Mouse (Mus musculus) midbrain, embryonic 11.5 days (tissue): ENCODE measurements around the gene Scg5. TPM values are rescaled to one million over a fixed set of nuclear protein-coding genes. Genes with fewer than 3 reads are reported as not detected.

Experiments used
- ATAC-seq: fragments of 200-750 bp; cut with Nextera tagmentation; 2 replicates; pipeline ENCODE4 v1.8.0; 2017; ENCODE audit warnings: moderate TSS enrichment, moderate library complexity; ENCODE audit not compliant: low FRiP score
- DNase-seq: peaks from one replicate; pipeline ENCODE4 v3.0.0; 2015; ENCODE audit warnings: low spot score; ENCODE audit errors: missing footprints
- H3K27ac ChIP-seq: fragments of 300-500 bp; sonication (generic); 2 replicates; pipeline ENCODE4 v1.5.1; 2014; ENCODE audit warnings: low read depth, low read length
- H3K27me3 ChIP-seq: fragments of 300-500 bp; sonication (generic); 2 replicates; pipeline ENCODE4 v1.6.1; 2014; ENCODE audit warnings: mild to moderate bottlenecking, low read length, moderate library complexity, mixed read lengths; ENCODE audit not compliant: control insufficient read depth, insufficient read depth
- H3K36me3 ChIP-seq: fragments of 300-500 bp; sonication (generic); 2 replicates; pipeline ENCODE4 v1.6.1; 2014; ENCODE audit warnings: mild to moderate bottlenecking, low read length, moderate library complexity, mixed read lengths; ENCODE audit not compliant: control insufficient read depth, insufficient read depth
- H3K4me1 ChIP-seq: fragments of 300-500 bp; sonication (generic); 2 replicates; pipeline ENCODE4 v1.6.1; 2014; ENCODE audit warnings: low read length; ENCODE audit not compliant: control insufficient read depth, insufficient read depth
- H3K4me2 ChIP-seq: fragments of 300-500 bp; sonication (generic); 2 replicates; pipeline ENCODE4 v1.6.1; 2014; ENCODE audit warnings: mild to moderate bottlenecking, moderate library complexity
- H3K4me3 ChIP-seq: fragments of 300-500 bp; sonication (generic); 2 replicates; pipeline ENCODE4 v1.5.1; 2014; ENCODE audit warnings: low read depth, low read length
- H3K9ac ChIP-seq: fragments of 300-500 bp; sonication (generic); 2 replicates; pipeline ENCODE4 v1.6.1; 2014; ENCODE audit warnings: low read length
- H3K9me3 ChIP-seq: fragments of 300-500 bp; sonication (generic); 2 replicates; pipeline ENCODE4 v1.6.1; 2016; ENCODE audit warnings: low read length; ENCODE audit not compliant: control insufficient read depth
- WGBS: fragments of 180-500 bp; shearing (Covaris S2); extraction: QIAGEN DNeasy Blood & Tissue Kit; methylation state at CpG from one replicate; pipeline ENCODE4 v1.1.7; 2014; 5-methylcytosine and 5-hydroxymethylcytosine counted together
- polyA plus RNA-seq: library from polyadenylated mRNA; unstranded; fragments of >200 nt; fragmentation: Nextera tagmentation; extraction: Ambion mirVana; gene quantifications from 2 replicates; pipeline ENCODE4 v1.2.1, GENCODE M21; 2014

Scg5 gene
- 56.3 and 65.0 TPM in 2 replicates for polyA plus RNA-seq

GRCm38 (mm10) chr2:113828943-113829882, at the start of gene Scg5:
Scg5 (minus strand) TSS chr2:113829121.
- WGBS, result 10% methylated on average over 23 of the region's 23 CpGs
- ATAC-seq (peak; percentile 96), DNase-seq (peak; percentile 98)
- H3K36me3 ChIP-seq, result peaks cover 7% of the 10 kb centered on the region; the same call in 1 of the 2 replicates
- H3K9me3 ChIP-seq, result no peaks in the 10 kb centered on the region
- no peaks in the 10 kb centered on the region for H3K27me3 ChIP-seq
- H3K4me1 ChIP-seq, result peaks cover 16% of the 10 kb centered on the region
- peak within 1 kb of the TSS; percentile 56 for H3K4me3 ChIP-seq
- H3K4me2 ChIP-seq, result peak within 1 kb of the TSS; percentile 71
- peak within 1 kb of the TSS; percentile 87 for H3K27ac ChIP-seq
- peak within 1 kb of the TSS; percentile 79 for H3K9ac ChIP-seq

DNA sequence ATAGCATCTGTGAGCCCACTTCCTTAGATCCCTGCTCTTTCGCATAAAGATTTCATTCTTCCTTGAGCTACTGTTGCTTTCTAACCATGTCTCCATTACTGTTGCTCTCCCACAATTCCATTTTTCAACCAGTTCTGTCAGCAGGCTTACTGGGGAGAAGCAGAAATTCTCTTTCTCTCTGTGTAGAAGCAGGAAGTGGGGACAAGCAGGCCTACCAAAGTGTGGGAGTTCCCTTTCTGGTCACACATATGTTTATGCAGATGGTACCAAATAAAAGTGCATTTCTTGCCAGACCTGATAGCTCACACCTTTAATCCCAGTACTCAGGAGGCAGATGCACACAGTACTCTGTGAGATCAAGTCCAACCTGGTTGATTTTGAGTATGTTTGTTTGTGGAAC, 41.2 kb upstream of the Scg5 start:
- no peak overlapping the region for H3K4me3 ChIP-seq
- H3K4me1 ChIP-seq, result no peaks in the 10 kb centered on the region
- no peak overlapping the region for H3K27ac ChIP-seq
- no peaks in the 10 kb centered on the region for H3K27me3 ChIP-seq
- ATAC-seq (no peak), DNase-seq (no peak)
- no peaks in the 10 kb centered on the region for H3K36me3 ChIP-seq
- 97% methylated on average over 1 of the region's 1 CpGs for WGBS
- no peaks in the 10 kb centered on the region for H3K9me3 ChIP-seq
- no peak overlapping the region for H3K4me2 ChIP-seq
- no peak overlapping the region for H3K9ac ChIP-seq

GRCm38 (mm10) chr2:113868404-113868803, 39.5 kb upstream of the Scg5 start:
- no peaks in the 10 kb centered on the region for H3K9me3 ChIP-seq
- H3K4me3 ChIP-seq, result no peak overlapping the region
- H3K4me1 ChIP-seq, result no peaks in the 10 kb centered on the region
- H3K27ac ChIP-seq, result no peak overlapping the region
- no peak overlapping the region for H3K9ac ChIP-seq
- no peak overlapping the region for H3K4me2 ChIP-seq
- WGBS, result 79% methylated on average over 4 of the region's 4 CpGs
- H3K27me3 ChIP-seq, result no peaks in the 10 kb centered on the region
- DNase-seq, result no peak
- ATAC-seq, result no peak
- no peaks in the 10 kb centered on the region for H3K36me3 ChIP-seq

DNA sequence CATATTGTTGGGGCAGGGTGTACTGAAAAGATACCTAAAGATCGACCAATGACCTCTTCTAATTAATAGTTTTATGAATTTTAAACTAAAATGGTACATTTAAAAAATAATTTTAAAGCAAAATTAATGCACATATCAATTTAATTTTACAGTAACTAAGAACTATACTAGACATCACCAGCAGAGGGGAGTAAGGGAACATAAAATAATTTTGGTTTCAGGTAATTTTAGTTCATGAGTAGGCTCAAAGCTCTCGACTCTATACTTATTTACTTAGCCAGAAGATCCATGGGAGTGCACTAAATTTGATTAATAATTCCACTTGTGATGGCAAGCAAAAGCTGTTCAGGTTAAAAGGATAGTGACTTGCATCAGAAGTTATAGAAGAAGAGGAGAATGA, 37.2 kb upstream of the Scg5 start:
- Histone ChIP-seq H3K27ac (no peak overlapping the region), H3K36me3 (no peaks in the 10 kb centered on the region), H3K4me1 (no peaks in the 10 kb centered on the region), H3K9ac (no peak overlapping the region), H3K27me3 (no peaks in the 10 kb centered on the region), H3K4me2 (no peak overlapping the region), H3K4me3 (no peak overlapping the region), H3K9me3 (no peaks in the 10 kb centered on the region)
- WGBS, result 59% methylated on average over 2 of the region's 2 CpGs
- ATAC-seq, result no peak
- no peak for DNase-seq

DNA sequence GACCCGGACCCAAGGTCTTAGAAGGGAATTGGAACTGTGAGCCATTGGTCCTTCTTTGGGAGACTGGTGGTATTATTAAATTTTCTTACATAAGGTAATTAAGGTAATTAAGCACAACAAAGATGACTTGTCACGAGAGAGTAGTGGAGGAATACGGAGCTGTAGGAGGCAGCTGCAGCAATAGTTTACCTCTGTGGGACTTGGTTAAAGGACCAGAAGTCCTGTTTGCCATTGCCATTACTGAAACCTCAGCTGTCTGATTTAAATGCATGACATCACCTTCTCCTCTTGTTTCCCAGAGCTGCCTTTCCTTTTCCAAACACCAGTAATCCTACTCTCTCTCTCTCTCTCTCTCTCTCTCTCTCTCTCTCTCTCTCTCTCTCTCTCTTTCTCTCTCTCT, 20.2 kb upstream of the Scg5 start:
- no peak for DNase-seq
- H3K27ac ChIP-seq, result no peak overlapping the region
- H3K27me3 ChIP-seq, result no peaks in the 10 kb centered on the region
- H3K4me1 ChIP-seq, result peaks cover 18% of the 10 kb centered on the region
- H3K9ac ChIP-seq, result peak overlapping the region; percentile 80
- ATAC-seq, result peak; percentile 71
- peak overlapping the region; percentile 83 for H3K4me3 ChIP-seq
- peaks cover 3% of the 10 kb centered on the region; the same call in 1 of the 2 replicates for H3K36me3 ChIP-seq
- peak overlapping the region; percentile 69 for H3K4me2 ChIP-seq
- WGBS, result 10% methylated on average over 3 of the region's 3 CpGs
- no peaks in the 10 kb centered on the region for H3K9me3 ChIP-seq

- H3K4me3 ChIP-seq, result peak within 1 kb of the TSS; percentile 83
- peak within 1 kb of the TSS; percentile 69 for H3K4me2 ChIP-seq
- no peaks in the 10 kb centered on the region for H3K9me3 ChIP-seq
- peaks cover 6% of the 10 kb centered on the region; the same call in 1 of the 2 replicates for H3K36me3 ChIP-seq
- peak within 1 kb of the TSS; percentile 65 for H3K27ac ChIP-seq
- H3K27me3 ChIP-seq, result no peaks in the 10 kb centered on the region
- peaks cover 18% of the 10 kb centered on the region for H3K4me1 ChIP-seq
- under 1% methylated on average over 48 of the region's 48 CpGs for WGBS
- ATAC-seq (peak; percentile 95), DNase-seq (peak; percentile 99)
- H3K9ac ChIP-seq, result peak within 1 kb of the TSS; percentile 80
These were observed 19.6 kb upstream of the Scg5 start, which contains the start of gene Arhgap11a for GRCm38 (mm10) chr2:113848245-113849121. Arhgap11a (minus strand) TSS chr2:113848661.

DNA sequence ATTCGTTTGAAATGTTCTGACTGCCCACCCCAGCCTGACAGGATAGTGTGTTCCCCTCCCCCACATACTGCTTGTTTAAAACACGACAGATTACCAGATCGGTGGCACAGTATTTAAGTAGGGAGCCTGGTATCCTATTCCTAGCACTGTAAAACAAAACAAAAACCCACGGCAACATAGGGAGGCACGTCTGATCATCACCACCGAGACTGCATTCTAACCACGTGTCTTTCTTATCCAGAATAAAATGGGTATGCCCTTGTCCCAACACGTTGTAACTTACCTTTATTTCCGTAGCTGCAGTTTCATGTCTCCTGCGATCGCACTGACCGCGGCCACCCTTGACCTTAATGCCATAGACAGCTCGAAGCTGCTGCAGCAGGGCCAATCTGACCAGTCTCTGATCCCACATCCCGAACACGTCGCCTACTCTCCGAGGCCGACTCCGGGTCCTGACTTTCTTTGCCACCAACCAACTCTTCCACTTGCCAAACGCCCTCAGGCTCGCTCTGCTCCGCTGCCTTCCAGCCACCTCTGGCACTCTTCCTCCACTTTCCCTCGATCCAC, 18.8 kb upstream of the Scg5 start:
- Histone ChIP-seq H3K9ac (peak overlapping the region; percentile 80), H3K27me3 (no peaks in the 10 kb centered on the region), H3K4me3 (peak overlapping the region; percentile 83), H3K4me1 (peaks cover 18% of the 10 kb centered on the region), H3K36me3 (peaks cover 6% of the 10 kb centered on the region; the same call in 1 of the 2 replicates), H3K9me3 (no peaks in the 10 kb centered on the region), H3K27ac (peak overlapping the region; percentile 35), H3K4me2 (peak overlapping the region; percentile 69)
- 1% methylated on average over 24 of the region's 24 CpGs for WGBS
- DNase-seq, result peak; percentile 86
- ATAC-seq, result peak; percentile 7

DNA sequence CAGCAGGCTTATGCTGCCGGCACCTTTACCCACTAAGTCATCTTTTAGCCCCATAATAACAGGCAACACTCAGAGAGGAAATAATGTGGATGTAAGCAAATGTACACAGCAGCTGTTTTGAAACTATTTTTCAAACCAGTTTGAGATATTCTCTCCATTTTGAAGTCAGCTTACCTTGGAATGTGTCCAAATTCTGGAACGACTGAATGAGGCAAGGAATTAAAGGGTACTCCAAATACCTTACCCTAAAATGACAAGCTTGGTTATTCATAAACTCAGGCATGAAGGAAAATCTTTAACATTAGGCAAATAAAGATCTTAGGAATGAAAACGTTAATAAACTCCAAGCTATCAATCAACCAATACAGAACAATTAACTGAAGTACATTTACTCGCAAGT, 16.2 kb upstream of the Scg5 start:
- ATAC-seq, result no peak
- H3K4me2 ChIP-seq, result no peak overlapping the region
- H3K36me3 ChIP-seq, result peaks cover 6% of the 10 kb centered on the region; the same call in 1 of the 2 replicates
- H3K27me3 ChIP-seq, result no peaks in the 10 kb centered on the region
- WGBS, result 95% methylated on average over 4 of the region's 4 CpGs
- no peak overlapping the region for H3K4me3 ChIP-seq
- no peak for DNase-seq
- H3K4me1 ChIP-seq, result peaks cover 18% of the 10 kb centered on the region
- H3K27ac ChIP-seq, result no peak overlapping the region
- H3K9me3 ChIP-seq, result no peaks in the 10 kb centered on the region
- no peak overlapping the region for H3K9ac ChIP-seq
